Mouse (Mus musculus): ENCODE results near the gene Jmjd1c. TPM values are rescaled to one million over a fixed set of nuclear protein-coding genes. Genes with fewer than 3 reads are reported as not detected.

The Jmjd1c gene
- total RNA-seq, 1 experiment, result 93.0 TPM

DNA sequence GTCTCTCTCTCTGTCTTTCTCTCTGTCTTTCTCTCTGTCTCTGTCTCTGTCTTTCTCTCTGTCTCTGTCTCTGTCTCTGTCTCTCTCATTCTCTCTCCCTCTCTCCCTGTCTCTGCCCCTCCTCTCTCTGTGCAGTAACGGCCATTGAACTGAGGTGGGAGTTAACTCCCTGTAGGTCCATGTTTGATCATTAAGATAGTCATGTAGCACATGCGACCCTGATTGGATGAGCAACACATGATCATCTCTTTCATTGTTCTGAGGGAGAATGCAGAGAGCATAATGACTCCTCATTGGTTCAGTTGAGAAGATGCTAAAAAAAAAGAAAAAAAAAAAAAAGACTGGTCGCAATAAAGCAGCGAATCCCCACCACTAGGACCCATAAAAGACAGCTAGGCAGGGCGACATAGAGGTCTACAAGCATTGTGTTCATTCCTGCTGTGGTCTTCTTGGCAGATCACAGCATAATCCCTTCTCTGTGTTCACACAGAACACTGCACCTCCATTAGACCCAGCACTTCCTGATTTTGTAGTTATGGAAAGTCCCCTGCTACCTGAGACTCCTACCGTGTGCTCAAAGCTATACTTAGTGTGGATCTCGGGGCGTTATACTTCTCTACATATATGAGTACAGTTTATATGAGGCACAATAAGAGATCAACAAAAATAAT is 200.7 kb downstream of the Jmjd1c start:
- in situ Hi-C loops (cut with MboI; ENCODE audit: low sequenced_read_pairs in 2 of 2, unreplicated experiment in 2 of 2), result no loop called here
- DNase-seq (ENCODE audit: low read depth, low spot score), result no peak
- H3K27ac ChIP-seq (ENCODE audit: insufficient read depth, low read depth, low read length, poor library complexity, severe bottlenecking), result no peak overlapping the region

GRCm38 (mm10) chr10:67297175-67297855 is 201.4 kb downstream of the Jmjd1c start:
- Histone ChIP-seq H3K4me1 (ENCODE audit: control insufficient read depth in 2 of 2, insufficient read depth in 2 of 2, low read length in 2 of 2, poor library complexity in 1 of 2) (peaks cover 4 to 21% of the 10 kb centered on the region in 2 experiments; a peak in 3 of 4 replicates), H3K9ac (ENCODE audit: insufficient read depth, low read depth, low read length, poor library complexity, severe bottlenecking) (no peak overlapping the region), H3K27ac (ENCODE audit: insufficient read depth, low read depth, low read length, poor library complexity, severe bottlenecking) (no peak overlapping the region), H3K9me3 (ENCODE audit: control insufficient read depth, insufficient read depth, low read depth, low read length) (no peaks in the 10 kb centered on the region), H3K4me3 (ENCODE audit: insufficient read depth in 1 of 2, low read depth in 1 of 2, low read length in 2 of 2, poor library complexity in 1 of 2, severe bottlenecking in 1 of 2) (no peak overlapping the region), H3K36me3 (ENCODE audit: control insufficient read depth, insufficient read depth, low read length, poor library complexity, severe bottlenecking) (no peaks in the 10 kb centered on the region)
- DNase-seq (ENCODE audit: low read depth, low spot score), result no peak
- in situ Hi-C loops (cut with MboI; ENCODE audit: low sequenced_read_pairs in 2 of 2, unreplicated experiment in 2 of 2), result no loop called here
- TF ChIP-seq CHD2 (IDR thresholded peaks at IDR 0.05; ENCODE audit: low read depth, low read length) (no peak), ZC3H11A (IDR thresholded peaks at IDR 0.05; ENCODE audit: borderline replicate concordance, low read depth, low read length) (no peak), ZNF384 (IDR thresholded peaks at IDR 0.05; ENCODE audit: low read depth, low read length) (no peak), MAFK (IDR thresholded peaks at IDR 0.05; ENCODE audit: insufficient read depth, low read depth, low read length) (no peak), HCFC1 (IDR thresholded peaks at IDR 0.05; ENCODE audit: borderline replicate concordance, insufficient read depth, low read length) (no peak)

More for the DNA sequence above, 200.7 kb downstream of the Jmjd1c start:
- TF ChIP-seq CHD2 (IDR thresholded peaks at IDR 0.05; ENCODE audit: low read depth, low read length), result no peak
- Histone ChIP-seq H3K36me3 (ENCODE audit: control insufficient read depth, insufficient read depth, low read length, poor library complexity, severe bottlenecking) (no peaks in the 10 kb centered on the region), H3K9ac (ENCODE audit: insufficient read depth, low read depth, low read length, poor library complexity, severe bottlenecking) (no peak overlapping the region), H3K4me3 (ENCODE audit: insufficient read depth in 1 of 2, low read depth in 1 of 2, low read length in 2 of 2, poor library complexity in 1 of 2, severe bottlenecking in 1 of 2) (no peak overlapping the region), H3K4me1 (ENCODE audit: control insufficient read depth in 2 of 2, insufficient read depth in 2 of 2, low read length in 2 of 2, poor library complexity in 1 of 2) (peaks cover 4 to 21% of the 10 kb centered on the region in 2 experiments; a peak in 3 of 4 replicates), H3K9me3 (ENCODE audit: control insufficient read depth, insufficient read depth, low read depth, low read length) (no peaks in the 10 kb centered on the region)

DNA sequence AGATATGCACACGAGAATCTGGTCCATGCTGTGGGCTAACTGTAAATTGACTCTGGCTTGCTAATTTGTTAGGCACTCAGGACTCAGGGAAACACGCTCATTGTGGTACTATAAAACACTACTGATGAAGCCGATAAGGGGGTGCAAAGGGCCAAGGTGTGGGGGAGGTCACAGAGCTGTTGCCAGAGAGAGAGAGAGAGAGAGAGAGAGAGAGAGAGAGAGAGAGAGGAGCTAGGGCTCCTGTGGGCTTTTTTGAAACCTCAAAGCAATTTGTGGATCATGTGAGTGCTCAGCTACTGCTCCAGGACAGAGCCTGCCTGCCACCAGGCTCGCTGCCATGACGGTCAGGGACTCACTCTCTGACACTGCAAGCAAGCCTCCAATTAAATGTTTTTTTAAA is 202.9 kb downstream of the Jmjd1c start:
- Histone ChIP-seq H3K9ac (ENCODE audit: insufficient read depth, low read depth, low read length, poor library complexity, severe bottlenecking) (peak overlapping the region; percentile 38; the same call in 1 of the 2 replicates), H3K27ac (ENCODE audit: insufficient read depth, low read depth, low read length, poor library complexity, severe bottlenecking) (peak overlapping the region; percentile 24; the same call in 1 of the 2 replicates), H3K4me3 (ENCODE audit: insufficient read depth in 1 of 2, low read depth in 1 of 2, low read length in 2 of 2, poor library complexity in 1 of 2, severe bottlenecking in 1 of 2) (no peak overlapping the region), H3K9me3 (ENCODE audit: control insufficient read depth, insufficient read depth, low read depth, low read length) (no peaks in the 10 kb centered on the region), H3K36me3 (ENCODE audit: control insufficient read depth, insufficient read depth, low read length, poor library complexity, severe bottlenecking) (no peaks in the 10 kb centered on the region), H3K4me1 (ENCODE audit: control insufficient read depth in 2 of 2, insufficient read depth in 2 of 2, low read length in 2 of 2, poor library complexity in 1 of 2) (peaks cover 4 to 21% of the 10 kb centered on the region in 2 experiments; a peak in 3 of 4 replicates)
- DNase-seq (ENCODE audit: low read depth, low spot score), result no peak
- no peak for TF ChIP-seq HCFC1 (IDR thresholded peaks at IDR 0.05; ENCODE audit: borderline replicate concordance, insufficient read depth, low read length)
- TF ChIP-seq CHD2 (IDR thresholded peaks at IDR 0.05; ENCODE audit: low read depth, low read length), result no peak
- TF ChIP-seq ZC3H11A (IDR thresholded peaks at IDR 0.05; ENCODE audit: borderline replicate concordance, low read depth, low read length), result no peak
- TF ChIP-seq MAFK (IDR thresholded peaks at IDR 0.05; ENCODE audit: insufficient read depth, low read depth, low read length), result no peak
- no peak for TF ChIP-seq ZNF384 (IDR thresholded peaks at IDR 0.05; ENCODE audit: low read depth, low read length)
- in situ Hi-C loops (cut with MboI; ENCODE audit: low sequenced_read_pairs in 2 of 2, unreplicated experiment in 2 of 2), result no loop called here

DNA sequence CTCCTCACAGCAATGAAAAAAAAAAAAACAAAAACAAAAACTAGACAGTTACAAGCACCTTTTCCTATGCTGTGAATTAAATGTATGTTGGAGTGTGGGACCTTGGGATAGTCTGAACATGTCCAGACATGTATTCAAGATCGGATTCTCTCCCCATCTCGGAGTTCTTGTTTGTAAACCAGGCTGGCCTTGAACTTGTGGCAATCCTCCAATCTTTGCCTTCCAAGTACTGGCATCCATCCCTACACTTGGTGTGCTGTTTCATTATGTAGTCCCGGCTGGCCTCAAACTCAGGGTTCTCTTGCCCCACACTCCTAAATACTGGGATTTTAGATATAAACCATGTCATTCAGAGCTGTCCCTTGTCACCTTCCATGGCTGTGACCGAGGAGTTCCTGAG is 203.4 kb downstream of the Jmjd1c start:
- no peak for DNase-seq (ENCODE audit: low read depth, low spot score)
- in situ Hi-C loops (cut with MboI; ENCODE audit: low sequenced_read_pairs in 2 of 2, unreplicated experiment in 2 of 2), result no loop called here
- no peak overlapping the region for H3K4me3 ChIP-seq (ENCODE audit: insufficient read depth in 1 of 2, low read depth in 1 of 2, low read length in 2 of 2, poor library complexity in 1 of 2, severe bottlenecking in 1 of 2)
- peak overlapping the region; percentile 2; the same call in 1 of the 2 replicates for H3K9ac ChIP-seq (ENCODE audit: insufficient read depth, low read depth, low read length, poor library complexity, severe bottlenecking)
- no peaks in the 10 kb centered on the region for H3K36me3 ChIP-seq (ENCODE audit: control insufficient read depth, insufficient read depth, low read length, poor library complexity, severe bottlenecking)
- H3K9me3 ChIP-seq (ENCODE audit: control insufficient read depth, insufficient read depth, low read depth, low read length), result no peaks in the 10 kb centered on the region
- H3K27ac ChIP-seq (ENCODE audit: insufficient read depth, low read depth, low read length, poor library complexity, severe bottlenecking), result 0 out of 2 replicates have a peak overlapping the region, but pooled peaks have one; percentile 14
- peaks cover 4 to 21% of the 10 kb centered on the region in 2 experiments; a peak in 3 of 4 replicates for H3K4me1 ChIP-seq (ENCODE audit: control insufficient read depth in 2 of 2, insufficient read depth in 2 of 2, low read length in 2 of 2, poor library complexity in 1 of 2)
- TF ChIP-seq ZC3H11A (IDR thresholded peaks at IDR 0.05; ENCODE audit: borderline replicate concordance, low read depth, low read length), result no peak
- TF ChIP-seq ZNF384 (IDR thresholded peaks at IDR 0.05; ENCODE audit: low read depth, low read length), result no peak
- TF ChIP-seq MAFK (IDR thresholded peaks at IDR 0.05; ENCODE audit: insufficient read depth, low read depth, low read length), result no peak
- TF ChIP-seq CHD2 (IDR thresholded peaks at IDR 0.05; ENCODE audit: low read depth, low read length), result no peak
- TF ChIP-seq HCFC1 (IDR thresholded peaks at IDR 0.05; ENCODE audit: borderline replicate concordance, insufficient read depth, low read length), result no peak
